Mouse (Mus musculus) left cerebral cortex, postnatal 14 days (tissue): ENCODE data around the gene Dpt. TPM values are rescaled to one million over a fixed set of nuclear protein-coding genes. Genes with fewer than 3 reads are reported as not detected.
"Not testable (repeated sequence)": the region's sequence is repeated elsewhere in the genome, so short reads cannot be mapped to it uniquely, and the experiment has no call there.

ENCODE experiments used
- DNase-seq, 2 experiments: peaks; one replicate each; pipeline ENCODE4 v3.0.0; 2021 to 2022; ENCODE audit warnings: low spot score in 2 of 2, mixed read lengths in 1 of 2
- intact Hi-C: fragments of 180-260 bp; cut with DNase I; formaldehyde crosslinking; loops from one replicate; pipeline ENCODE4 v1.15.1; 2025
- long read RNA-seq, 2 experiments: library from polyadenylated mRNA; stranded (forward); transcript quantifications; one replicate each; pipeline ENCODE4 v2.0.0; 2021
- total RNA-seq, 2 experiments: library from RNA; stranded (reverse); gene quantifications; 2 replicates each; pipeline ENCODE4 v1.2.3; 2021

Gene Dpt
- total RNA-seq = under 1 TPM; 0.57 to 0.72 TPM
- long read RNA-seq, experiment 1 = 0 reads
- long read RNA-seq, experiment 2 = 0 reads

DNA sequence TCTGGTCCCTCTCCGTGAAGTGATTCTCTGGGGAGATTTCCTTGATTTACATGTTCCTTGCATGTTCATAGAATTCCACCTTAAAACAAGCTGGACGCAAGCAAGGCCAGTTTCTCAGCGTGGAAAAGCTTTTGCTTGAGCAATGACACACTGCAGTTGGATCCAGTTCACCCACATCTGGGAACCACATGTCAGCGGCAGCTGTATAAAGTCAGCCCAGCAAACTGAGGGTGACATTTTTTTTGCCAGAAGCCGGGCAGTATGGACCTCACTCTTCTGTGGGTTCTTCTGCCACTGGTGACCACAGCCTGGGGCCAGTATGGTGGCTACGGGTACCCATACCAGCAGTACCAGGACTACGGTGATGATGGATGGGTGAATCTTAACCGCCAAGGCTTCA lies at the start of gene Dpt:
Gene Dpt (plus strand): TSS at position 174 of the 400 bp plus-strand sequence.
- DNase-seq = no peak
- intact Hi-C loops = no loop called here

DNA sequence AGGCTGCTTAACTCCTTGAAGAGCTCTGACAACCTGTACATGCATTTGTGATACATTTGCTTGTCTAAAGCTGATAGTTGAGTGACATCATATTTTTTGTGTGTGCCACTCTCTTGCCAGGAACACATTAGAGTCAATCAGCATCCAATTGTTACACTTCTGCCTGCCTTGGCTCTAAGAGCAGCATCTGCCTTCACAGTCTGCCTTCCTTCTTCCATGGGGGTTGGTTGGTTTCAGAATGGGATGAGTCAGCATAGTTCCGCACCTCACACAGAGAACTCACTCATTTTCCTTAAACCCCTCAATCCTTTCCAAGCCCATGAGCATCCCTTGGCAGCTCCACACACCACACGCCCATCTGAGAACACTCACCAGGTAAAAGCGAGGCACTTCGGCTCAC lies 42.7 kb upstream of the Dpt start:
- DNase-seq = peak in 1 of 2 experiments; percentile 55
- intact Hi-C loops = loop anchor here (10.0 kb wide), 1 partner anchor 141 kb away; no protein-coding TSS in a partner anchor

- intact Hi-C loops = loop anchor here (10.0 kb wide), 1 partner anchor 139 kb away; no protein-coding TSS in a partner anchor
- no peak for DNase-seq
These were observed 40.8 kb upstream of the Dpt start for GRCm38 (mm10) chr1:164755671-164756070.

DNA sequence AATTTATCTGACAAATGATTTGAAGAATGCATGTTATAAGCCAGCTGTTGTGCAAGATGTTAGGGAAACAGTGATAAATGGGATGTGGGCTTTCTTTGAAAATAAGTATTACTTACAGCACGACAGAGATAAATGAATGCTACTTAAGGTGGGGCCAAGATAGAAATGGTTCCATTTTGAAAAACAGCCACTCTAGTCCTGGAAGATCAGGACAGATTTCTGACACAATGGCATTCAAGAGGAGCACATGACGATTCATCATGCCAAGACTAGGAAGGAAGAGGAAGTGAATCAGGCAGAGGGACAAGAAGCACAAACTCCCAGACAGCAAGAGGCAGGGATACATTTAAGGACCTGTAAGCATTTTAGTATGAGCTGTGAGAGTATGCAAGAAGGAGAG lies 39.5 kb upstream of the Dpt start:
- intact Hi-C loops = loop anchor here (10.0 kb wide), 1 partner anchor 138 kb away; no protein-coding TSS in a partner anchor
- DNase-seq = no peak

DNA sequence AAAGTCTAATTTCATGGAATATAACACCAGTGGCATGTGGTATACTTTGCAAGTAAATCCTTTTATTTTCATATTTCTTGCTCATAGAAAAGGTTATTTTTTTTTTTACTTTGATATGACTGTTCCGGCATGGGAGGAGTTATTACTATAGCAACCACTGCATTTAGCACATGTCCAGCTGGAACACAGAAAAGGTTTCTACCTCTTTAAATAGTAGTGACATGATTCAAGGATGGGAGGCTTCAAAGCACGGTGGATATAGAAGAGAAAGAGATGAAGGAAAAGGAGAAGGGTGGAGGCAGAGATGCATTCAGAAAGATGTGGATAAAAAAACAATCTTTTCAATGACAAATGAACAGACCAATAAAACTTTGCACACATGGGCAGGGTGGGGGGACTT lies 38.0 kb upstream of the Dpt start:
- intact Hi-C loops = loop anchor here (10.0 kb wide), 1 partner anchor 136 kb away; no protein-coding TSS in a partner anchor
- DNase-seq = peak; percentile 26 to 48

DNA sequence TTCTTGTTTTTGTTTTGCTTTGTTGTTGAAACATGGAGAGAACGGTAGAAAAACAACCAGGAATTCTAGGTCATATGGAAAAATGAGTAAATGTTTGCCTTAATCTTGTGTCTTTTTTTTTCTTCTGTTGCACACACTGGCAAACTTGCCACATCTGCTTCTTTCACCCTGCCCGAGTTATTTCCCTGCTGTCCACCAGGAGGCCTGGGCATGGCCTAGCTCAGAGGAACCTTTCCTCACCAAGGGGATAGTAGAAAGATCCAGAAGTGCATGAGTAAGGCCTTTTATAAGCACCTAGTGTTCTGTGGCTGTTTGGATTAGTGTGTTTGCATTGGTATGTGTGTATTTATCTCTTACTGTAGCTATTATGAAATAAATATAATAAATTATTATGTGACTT lies 34.2 kb upstream of the Dpt start:
- intact Hi-C loops = loop anchor here (10.0 kb wide), 1 partner anchor 297 kb away; no protein-coding TSS in a partner anchor
- no peak for DNase-seq

DNA sequence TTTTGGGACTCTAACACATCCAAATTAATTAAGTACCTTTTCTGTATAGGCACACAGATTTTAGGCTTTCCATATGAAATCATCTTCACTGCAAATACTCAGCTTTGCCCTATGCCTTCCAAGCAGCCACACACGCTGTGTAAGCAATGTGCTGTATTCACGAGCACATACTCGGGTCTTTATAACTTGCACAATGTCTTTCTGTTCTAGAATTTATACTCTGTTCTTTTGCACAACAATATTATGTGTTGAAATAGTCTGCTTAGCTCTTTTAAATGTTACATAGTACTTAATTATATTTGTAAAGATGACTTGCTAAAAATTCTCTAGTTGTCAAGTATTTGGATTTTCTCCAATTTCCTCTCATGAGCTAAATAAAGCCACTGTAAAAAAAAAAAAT lies 29.8 kb upstream of the Dpt start:
- intact Hi-C loops = loop anchor here (10.0 kb wide), 1 partner anchor 302 kb away; no protein-coding TSS in a partner anchor
- no peak for DNase-seq

GRCm38 (mm10) chr1:164770611-164771010 lies 25.8 kb upstream of the Dpt start:
- intact Hi-C loops = no loop called here

GRCm38 (mm10) chr1:164780851-164781510 lies 15.5 kb upstream of the Dpt start:
- no peak for DNase-seq
- intact Hi-C loops = loop anchor here (10.0 kb wide), 1 partner anchor 114 kb away; no protein-coding TSS in a partner anchor

More at GRCm38 (mm10) chr1:164770611-164771010, 25.8 kb upstream of the Dpt start:
- peak; percentile 66 to 83 for DNase-seq

GRCm38 (mm10) chr1:164786165-164786564 lies 10.3 kb upstream of the Dpt start:
- intact Hi-C loops = loop anchor here (10.0 kb wide), 1 partner anchor 109 kb away; no protein-coding TSS in a partner anchor
- no peak for DNase-seq

DNA sequence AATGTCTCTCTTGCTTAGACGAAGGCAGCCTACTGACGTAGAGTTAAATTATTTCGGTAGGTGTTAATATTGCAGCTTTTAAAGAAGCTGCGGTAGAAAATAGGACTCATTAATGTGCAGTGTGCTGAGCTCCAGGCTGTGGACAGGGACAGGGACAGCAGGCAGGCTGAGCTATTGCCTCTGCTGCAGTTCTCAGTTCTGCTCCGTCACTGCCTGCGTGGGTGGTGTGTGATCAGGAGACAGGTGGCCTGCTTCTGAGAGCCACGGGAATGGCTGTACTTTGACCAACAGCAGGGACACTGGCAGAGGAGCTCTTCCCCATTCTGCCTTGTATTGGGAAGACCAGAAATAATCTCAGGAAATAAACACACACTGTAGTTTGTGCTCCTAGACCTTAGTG lies 8.7 kb upstream of the Dpt start:
- peak; percentile 80 to 88 for DNase-seq
- intact Hi-C loops = loop anchor here (10.0 kb wide), 1 partner anchor 107 kb away; no protein-coding TSS in a partner anchor

- no peak for DNase-seq
- intact Hi-C loops = loop anchor here (10.0 kb wide), 1 partner anchor 107 kb away; no protein-coding TSS in a partner anchor
These were observed 8.2 kb upstream of the Dpt start for GRCm38 (mm10) chr1:164788292-164788691.

DNA sequence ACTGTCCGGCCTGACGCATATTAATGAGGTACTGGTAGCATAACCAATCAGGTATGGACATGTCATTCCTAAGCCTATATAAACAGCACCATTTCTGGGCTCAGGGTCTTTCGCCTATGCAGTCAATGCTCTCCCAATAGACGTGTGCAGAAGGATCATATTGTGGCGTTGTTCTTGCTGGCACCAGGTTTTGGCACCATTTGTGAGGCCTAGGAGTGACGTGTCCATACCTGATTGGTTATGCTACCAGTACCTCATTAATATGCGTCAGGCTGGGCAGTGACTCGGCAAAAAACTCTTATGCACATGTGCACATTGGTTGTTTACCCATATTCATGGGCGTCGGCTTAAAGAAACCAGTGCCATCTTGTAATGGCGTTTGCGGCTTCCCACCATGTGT lies 6.1 kb upstream of the Dpt start:
- intact Hi-C loops, DNase-seq: not testable (repeated sequence)

DNA sequence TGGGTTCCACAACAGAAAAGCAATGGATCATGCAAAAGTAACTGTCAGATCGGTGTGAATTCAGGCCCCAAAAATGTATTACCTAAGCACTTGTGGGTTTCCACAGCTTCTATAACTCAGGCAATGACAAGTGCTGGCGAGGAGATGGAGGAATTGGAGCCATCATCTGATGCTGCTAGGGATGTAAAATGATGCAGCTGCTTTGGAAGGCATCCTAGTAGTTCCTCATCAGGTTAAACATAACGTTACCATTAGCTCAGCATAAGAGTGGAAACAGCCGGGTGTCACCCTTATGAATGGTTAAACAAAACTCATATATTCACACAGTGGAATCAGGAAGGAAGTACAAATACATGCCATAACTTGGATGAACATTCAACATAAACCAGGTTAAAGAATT lies 3.4 kb upstream of the Dpt start:
- intact Hi-C loops = no loop called here
- DNase-seq = no peak

GRCm38 (mm10) chr1:164797746-164798285 lies 1.4 kb downstream of the Dpt start:
- intact Hi-C loops = no loop called here
- DNase-seq = no peak

DNA sequence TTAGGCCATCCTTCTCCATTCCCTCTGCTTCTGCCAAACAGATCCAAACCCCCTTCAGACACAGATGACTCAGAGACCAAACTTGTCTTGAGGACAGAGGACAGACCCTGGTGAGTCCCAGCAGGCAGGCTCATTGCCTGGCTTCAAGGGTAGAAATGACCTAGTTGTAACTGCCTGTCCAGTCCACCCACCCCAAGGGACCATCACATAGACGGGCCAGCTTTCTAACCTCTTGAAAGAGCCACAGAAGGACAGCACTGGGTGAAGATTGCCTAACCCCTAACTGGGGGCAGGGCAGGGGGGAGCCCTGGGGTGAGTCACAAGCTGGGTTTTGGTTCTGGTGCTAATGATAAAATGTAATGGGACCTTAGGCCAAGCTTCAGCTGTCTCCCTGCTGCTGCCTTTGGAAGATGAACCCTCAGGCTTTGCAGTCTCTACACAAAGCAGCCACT lies 2.1 kb downstream of the Dpt start:
- intact Hi-C loops = no loop called here
- no peak for DNase-seq

GRCm38 (mm10) chr1:164799161-164799560 lies 2.7 kb downstream of the Dpt start:
- intact Hi-C loops = no loop called here

DNA sequence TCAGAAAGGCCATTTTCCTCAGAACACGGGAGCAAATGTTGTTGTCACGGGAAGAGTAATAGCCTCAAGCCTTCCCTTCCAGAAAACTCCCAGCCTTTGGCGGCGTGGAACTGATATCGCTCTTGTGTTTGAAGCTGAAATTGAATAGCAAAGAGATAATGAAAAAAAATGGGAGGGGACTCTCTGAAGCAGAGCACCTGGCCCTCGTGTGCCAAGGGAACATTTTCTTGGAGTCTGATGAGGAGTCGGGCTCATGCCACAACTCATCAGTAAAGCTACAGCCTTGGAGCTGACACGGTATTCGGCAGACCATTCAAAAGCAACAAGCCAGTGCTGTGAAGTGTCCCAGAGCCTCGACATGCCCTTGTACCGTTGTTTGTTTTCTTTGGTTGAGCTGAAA lies 7.8 kb downstream of the Dpt start:
- intact Hi-C loops = no loop called here
- DNase-seq = no peak

More at GRCm38 (mm10) chr1:164799161-164799560, 2.7 kb downstream of the Dpt start:
- DNase-seq = no peak

DNA sequence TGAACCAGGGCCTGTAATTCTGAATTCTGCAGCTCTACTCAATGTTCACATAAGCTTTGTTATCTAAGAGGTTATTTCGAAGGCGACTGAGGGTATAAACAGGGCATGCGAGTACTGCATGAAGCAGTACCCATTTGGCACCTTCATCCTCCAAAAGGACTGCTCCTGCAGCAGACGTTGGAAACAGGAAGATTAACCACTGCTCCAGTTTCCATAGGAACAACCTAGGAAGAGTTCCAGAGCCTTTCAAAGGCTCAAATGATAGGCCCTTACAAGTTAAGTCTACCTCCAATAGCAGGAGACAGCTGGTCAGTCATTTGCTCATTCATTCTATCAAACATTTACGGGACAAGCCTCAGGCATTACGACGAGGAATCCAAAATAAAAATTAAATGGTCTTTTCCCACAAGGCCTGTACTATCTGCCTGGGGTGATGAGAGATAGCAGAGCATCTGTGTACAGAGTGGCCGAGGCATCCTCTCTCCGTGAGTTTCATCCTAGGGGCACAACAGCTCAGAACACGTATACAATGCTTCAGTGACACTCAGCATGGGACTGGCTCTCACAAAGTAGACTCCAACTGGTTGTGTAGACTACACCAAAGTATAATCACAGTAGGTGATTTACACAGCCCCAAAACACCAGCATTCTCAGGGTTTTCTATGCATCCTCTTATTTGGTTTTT lies 8.4 kb downstream of the Dpt start:
- DNase-seq = no peak
- intact Hi-C loops = no loop called here

DNA sequence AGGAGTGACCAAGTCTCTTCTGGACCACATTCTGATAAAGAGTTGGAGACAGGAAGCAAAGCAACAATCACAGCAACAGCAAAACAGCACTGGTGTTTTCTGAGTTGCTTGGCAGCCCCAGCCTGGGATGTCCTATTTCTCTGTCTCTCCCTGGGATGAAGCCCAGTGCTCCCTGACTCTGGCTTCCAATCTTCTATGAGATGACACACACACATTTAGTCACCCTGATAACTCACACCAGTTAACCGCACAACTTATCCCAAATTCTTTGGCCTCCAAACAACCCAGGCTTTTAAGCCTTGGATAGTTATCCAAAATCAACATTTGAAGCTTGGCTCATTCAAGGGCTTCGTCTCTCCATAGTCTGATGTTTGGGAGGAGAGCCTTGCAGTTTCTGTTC lies 12.9 kb downstream of the Dpt start:
- no peak for DNase-seq
- intact Hi-C loops = no loop called here
